Mouse (Mus musculus) embryonic fibroblast, embryonic 13.5 days (primary cell): ENCODE measurements around the gene Faim2.

ENCODE experiments used
- CTCF ChIP-seq: IDR thresholded peaks from 2 replicates; pipeline ENCODE4 v1.5.1; 2011; ENCODE audit warnings: mild to moderate bottlenecking, control low read depth, low read length, moderate library complexity, borderline replicate concordance; ENCODE audit not compliant: insufficient read depth
- POLR2A ChIP-seq: IDR thresholded peaks from 2 replicates; pipeline ENCODE4 v1.6.1; 2011; ENCODE audit warnings: low read depth, mild to moderate bottlenecking, control low read depth, low read length, moderate library complexity

DNA sequence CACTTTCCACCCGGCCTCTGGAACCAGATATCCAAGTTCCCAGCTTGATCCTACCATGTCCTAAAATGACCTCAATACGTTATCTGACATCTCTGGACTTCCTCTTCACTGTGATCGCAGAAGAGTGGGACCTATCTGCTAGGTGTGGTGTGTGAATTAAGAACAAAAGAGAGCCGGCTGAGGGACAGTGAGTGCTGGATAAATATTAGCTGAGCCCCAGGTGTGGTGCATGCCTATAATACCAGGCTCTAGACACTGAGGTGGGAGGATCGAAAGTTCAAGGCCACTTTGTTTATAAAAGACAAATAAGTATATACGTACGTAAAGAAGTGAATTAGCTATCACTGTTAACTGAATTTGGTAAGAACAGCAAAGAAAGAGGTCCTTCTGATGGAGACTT, 18.1 kb downstream of the Faim2 start:
- TF ChIP-seq POLR2A (no peak), CTCF (no peak)
